Mouse (Mus musculus) NIH3T3 (cell line): ENCODE data around the gene Tyrobp.

Experiments used
- DNase-seq: peaks from one replicate; pipeline ENCODE4 v3.0.0-alpha.2; 2012; ENCODE audit warnings: low read depth

Gene Tyrobp

GRCm38 (mm10) chr7:30463996-30464395 is 50.4 kb downstream of the Tyrobp start:
- no peak for DNase-seq

- no peak for DNase-seq
These were observed 51.3 kb downstream of the Tyrobp start for GRCm38 (mm10) chr7:30464816-30465300.
